Mouse (Mus musculus) embryo, embryonic 10.5 days (tissue): ENCODE measurements around the gene Rnf130.
"Not testable (repeated sequence)": the region's sequence is repeated elsewhere in the genome, so short reads cannot be mapped to it uniquely, and the experiment has no call there.

Experiments used
- DNase-seq: peaks from one replicate; pipeline ENCODE4 v3.0.0-alpha.2; 2015; ENCODE audit warnings: low spot score

Gene Rnf130

DNA sequence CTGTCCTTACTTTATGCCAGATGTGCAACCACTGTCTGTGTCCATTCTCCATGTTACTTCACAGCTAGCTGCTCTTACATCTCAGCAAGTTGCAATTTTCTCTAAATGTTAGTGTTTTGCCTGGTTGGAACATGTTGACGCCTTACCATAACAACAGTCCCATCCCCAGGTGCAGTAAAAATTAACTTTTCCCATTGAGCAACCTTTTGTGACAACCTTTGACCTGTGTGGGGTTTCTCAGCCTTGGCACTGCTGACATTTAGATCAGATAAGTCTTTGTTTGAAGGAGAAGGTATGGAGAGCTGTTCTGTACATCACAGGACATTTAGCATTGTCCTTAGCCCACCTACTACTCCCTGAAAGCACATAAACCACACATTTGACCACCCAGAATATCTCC lies 64.7 kb downstream of the Rnf130 start:
- no peak for DNase-seq

GRCm38 (mm10) chr11:50090982-50091675 lies 66.0 kb downstream of the Rnf130 start:
- no peak for DNase-seq

DNA sequence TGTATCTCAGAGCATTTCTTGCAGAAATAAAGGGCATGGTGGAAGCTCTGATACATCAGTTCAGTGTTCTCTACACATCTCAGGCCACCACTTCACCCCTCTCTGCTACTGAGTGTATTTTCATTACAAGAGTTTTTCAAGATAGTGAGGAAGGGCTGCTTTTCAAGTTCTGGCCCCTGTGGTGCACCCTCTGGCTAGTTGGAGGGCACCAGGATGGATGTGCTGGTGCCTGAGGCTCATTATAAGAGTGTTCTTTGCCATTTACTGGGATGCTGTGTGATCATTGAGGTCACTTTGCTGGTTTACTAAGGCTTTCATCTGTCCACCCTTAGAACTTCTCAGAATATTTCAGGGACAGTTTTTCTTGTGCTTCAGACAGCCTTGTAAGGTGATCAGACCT lies 66.5 kb downstream of the Rnf130 start:
- no peak for DNase-seq

GRCm38 (mm10) chr11:50095661-50096060 lies 70.5 kb downstream of the Rnf130 start:
- DNase-seq = no peak

- DNase-seq = no peak
Observed at GRCm38 (mm10) chr11:50097091-50097490, 71.9 kb downstream of the Rnf130 start.

DNA sequence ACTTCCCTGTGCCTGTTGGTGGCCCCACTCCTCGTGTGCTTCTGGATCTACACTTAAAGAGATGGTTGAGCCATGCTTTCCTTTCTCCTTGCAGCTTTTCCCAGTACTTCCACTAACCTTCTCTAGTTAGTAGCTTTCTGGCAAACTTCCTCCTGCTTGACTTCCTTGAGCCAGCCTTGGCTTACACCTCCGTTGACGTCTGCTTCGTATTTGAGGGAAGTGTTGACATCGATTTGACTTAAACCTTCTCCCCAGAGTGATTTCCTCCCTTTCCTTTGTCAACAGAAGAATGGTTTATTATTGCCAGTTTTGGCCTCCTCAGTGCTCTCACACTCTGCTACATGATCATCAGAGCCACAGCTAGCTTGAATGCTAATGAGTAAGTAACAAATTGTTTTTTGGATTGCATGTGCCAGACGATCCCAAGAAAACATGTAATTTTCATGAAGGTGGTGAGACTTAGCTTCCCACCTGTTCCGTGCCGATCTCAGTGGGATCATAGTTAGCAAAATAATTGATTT lies 73.9 kb downstream of the Rnf130 start:
- no peak for DNase-seq

DNA sequence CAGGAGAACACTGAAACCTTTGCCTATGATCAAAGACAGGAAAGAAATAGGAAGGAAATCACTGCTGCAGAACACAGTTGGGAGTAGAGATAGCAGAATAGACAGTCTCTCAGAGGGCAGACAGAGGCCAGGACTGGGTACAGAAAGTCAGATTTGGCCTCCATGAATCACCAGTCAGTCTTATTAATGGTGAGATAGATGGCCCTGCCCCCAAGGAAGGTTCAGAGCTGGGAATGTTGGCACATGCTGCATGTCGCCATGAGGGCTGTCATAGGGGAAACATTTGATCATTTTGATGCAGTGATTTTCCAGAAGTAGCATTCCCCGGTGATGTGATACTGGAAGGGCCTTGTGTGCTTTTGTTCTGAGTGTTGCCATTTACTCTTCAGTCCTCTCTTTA lies 74.5 kb downstream of the Rnf130 start:
- no peak for DNase-seq

GRCm38 (mm10) chr11:50100548-50101307 lies 75.6 kb downstream of the Rnf130 start:
- no peak for DNase-seq

DNA sequence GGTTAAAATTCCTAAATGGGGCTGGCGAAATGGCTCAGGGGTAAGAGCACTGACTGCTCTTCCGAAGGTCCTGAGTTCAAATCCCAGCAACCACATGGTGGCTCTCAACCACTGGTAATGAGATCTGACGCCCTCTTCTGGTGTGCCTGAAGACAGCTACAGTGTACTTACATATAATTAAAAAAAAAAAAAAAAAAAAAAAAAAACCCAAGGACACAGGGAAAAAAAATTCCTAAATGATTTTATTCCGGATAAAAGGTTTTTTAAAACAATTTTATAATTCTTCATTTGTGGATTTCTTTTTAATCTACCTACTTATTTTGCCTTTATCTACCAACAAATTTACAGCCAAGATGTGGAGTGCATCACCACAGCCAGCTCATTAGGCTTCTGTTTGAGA lies 76.8 kb downstream of the Rnf130 start:
- not testable (repeated sequence) for DNase-seq

DNA sequence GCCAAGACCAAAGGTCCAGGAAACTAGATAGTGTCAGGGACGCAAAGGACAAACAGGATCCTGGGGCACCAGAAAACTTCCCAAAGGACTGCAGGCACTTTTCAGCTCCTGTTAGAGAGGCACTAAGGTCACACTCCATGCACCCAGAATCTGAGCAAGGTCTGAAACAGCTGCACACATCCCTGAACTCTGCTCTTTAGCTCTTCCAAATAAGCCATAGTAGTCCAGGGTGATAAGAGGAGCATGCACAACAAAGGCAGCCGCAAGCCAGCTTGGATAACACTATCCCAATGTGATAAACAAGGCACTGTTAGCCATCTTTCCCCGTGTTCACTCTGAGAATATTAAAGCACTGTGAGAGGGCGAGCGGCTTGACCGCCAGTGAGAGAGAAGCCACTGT lies 78.9 kb downstream of the Rnf130 start:
- no peak for DNase-seq

- no peak for DNase-seq
Observed at GRCm38 (mm10) chr11:50105237-50105636, 80.1 kb downstream of the Rnf130 start.

- DNase-seq = no peak
Observed at GRCm38 (mm10) chr11:50106024-50106423, 80.9 kb downstream of the Rnf130 start.

DNA sequence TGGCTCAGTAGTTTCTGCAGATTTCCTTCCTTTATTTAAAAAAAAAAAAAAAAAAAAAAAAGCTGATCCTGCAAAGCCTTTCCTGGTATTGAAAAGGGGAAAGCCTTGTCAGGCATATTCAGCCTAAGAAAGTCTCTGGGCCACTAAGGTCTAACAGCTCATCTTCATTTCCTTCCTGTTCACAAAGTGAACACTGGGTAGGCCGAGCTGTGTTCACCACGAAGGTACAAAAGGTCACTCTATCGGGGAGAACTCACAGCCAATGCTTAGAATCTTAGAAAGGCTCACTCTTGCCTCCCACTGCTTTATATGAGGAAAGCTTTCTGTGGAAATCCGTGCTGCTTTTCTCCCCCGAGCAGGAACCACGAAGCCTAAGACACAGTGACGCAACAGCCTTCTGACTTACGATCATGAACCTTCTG lies 83.7 kb downstream of the Rnf130 start:
- no peak for DNase-seq

GRCm38 (mm10) chr11:50114329-50114728 lies 89.2 kb downstream of the Rnf130 start:
- DNase-seq = peak; percentile 85

DNA sequence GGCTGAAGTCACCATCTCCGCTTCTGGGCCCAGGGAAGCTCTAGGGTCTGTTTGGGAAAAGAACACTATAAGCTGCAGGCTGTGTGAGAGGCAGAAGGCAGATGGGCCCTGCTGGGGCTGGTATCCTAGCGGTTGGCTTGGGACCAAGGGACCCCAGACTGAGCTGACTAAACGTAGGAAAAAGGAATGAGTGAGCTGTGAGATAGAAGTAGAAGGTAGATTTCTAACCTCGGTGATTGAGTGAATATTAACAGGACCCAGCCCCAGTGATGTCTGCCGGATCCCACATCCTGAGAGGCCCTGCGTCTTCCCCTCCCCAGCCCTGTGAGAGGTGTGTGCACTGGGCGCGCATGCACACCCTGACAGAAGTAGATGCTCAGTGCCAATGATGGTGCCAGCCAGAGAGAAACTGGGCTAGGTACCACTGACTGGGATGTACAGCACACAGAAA lies 97.5 kb downstream of the Rnf130 start:
- no peak for DNase-seq

DNA sequence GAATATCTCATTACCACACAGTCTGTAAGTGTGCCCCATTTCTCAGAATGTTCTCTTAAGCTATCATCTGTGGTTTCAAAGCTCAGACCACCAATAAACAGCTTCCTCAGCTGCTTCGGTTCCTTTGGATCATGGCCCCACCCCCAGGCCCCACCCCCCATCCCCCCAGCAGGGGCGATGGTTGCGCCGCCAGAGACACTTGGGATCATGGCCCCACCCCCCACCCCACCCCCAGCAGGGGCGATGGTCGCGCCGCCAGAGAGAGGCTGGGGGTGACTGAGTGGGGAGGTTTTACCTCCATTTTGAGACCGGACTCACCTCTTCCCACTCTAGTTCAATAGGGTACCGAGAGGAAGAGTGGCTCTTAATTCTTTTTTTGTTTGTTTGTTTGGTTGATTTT lies 102.6 kb downstream of the Rnf130 start:
- no peak for DNase-seq

GRCm38 (mm10) chr11:50130811-50131766 lies 105.9 kb downstream of the Rnf130 start, which contains the start of gene Tbc1d9b:
Gene Tbc1d9b (plus strand): TSS chr11:50131396.
- DNase-seq = peak; percentile 93

DNA sequence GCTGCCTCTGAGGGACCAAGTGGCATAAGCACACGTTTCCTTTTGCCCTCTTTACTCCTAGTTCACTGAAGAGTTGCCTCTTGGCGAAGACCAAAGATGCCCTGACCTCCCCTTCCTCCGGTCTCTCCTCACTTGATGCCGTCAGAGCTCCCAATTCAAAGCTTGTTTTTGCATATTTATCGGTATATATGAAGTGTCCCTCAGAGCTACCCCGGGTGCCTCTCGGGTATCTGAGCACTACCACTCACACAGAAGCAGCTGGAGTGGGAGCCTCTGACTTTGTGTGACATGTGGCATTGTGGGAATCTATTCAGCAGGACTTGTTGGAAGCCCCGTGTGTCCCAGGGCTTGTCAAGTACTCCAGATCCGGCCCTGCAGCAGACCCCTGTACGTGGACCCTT lies 106.7 kb downstream of the Rnf130 start:
- DNase-seq = peak; percentile 27

DNA sequence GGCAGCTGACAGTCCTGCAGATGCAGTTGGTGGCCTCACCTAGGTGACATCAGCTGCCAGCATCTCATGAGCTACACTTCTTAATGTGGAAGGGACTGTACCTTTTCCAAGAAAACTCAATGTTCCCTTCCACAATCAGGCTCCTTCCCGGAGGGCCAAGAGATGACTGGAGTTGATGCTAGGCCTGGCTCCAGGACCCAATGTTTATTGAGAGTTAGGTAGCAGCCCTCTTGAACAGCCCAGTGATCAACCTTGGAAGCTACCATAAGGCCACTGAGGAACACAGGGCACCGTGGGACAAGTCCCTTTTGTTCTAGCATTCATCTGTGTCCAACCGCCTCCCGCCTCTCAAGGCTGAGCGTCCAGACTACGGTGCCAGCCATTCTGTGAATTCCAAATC lies 107.1 kb downstream of the Rnf130 start:
- DNase-seq = no peak

DNA sequence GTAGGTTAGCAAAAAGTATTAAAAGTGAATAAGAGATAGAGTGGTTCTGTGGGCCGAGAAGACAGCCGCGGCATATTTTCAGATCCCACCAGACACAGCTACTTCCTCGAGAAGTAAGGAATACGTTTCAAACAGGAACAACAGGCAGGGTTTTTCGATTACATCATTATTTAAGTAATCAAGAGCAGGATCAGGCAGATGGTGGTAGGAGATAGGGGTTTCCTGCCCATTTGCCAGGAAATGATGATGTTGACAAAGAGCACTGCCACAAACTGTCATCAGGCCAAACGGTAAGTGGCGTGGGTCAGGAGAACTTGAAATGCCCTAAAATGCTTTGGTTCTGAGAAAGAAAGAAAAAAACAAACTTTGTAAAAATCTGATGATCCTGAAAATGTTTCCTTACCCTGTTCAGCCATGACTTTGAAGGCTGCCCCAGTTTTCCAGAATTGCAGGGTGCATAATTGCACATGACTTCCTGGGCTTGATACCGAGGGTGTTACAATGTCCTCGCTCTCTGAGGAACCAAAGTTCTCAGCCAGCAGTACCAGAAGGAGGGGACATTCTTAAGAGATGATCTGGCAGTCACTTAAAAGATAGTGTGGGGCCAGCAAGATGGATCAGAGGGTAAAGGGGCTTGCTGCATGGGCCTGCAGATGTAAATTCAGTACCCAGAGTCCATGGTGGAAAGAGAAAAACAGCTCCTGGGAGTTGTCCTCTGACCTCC lies 109.2 kb downstream of the Rnf130 start:
- DNase-seq = no peak

- DNase-seq = no peak
Observed at GRCm38 (mm10) chr11:50138206-50138822, 113.2 kb downstream of the Rnf130 start.
